Mouse (Mus musculus) bone marrow macrophage, adult 2 months (primary cell): ENCODE measurements around the gene Ccm2.

ENCODE experiments used
- CTCF ChIP-seq: IDR thresholded peaks from 2 replicates; pipeline ENCODE4 v1.5.1; 2012; ENCODE audit warnings: low read depth, mild to moderate bottlenecking, low read length, moderate library complexity
- POLR2A ChIP-seq: IDR thresholded peaks from 2 replicates; pipeline ENCODE4 v1.6.1; 2012; ENCODE audit warnings: mild to moderate bottlenecking, low read depth, low read length, borderline replicate concordance

DNA sequence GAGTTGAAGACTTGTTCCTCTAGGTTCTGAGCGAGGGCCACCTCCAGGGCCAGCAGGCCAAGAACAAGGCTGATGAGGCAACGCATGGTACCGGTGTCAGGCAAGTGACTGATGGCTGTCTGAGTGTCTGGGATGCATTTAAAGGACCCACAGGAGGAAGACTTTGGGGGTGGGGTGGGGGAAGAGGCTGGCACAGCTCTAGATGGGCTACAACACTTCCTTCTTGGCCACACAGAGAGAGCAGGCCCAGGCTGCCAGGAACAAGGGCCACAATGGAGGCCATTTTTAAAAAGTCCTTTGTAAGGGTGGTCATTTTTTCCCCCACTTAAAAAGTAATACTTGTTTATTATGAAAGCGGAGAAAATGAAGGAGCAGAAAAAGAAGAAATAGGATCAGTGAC, 91.8 kb downstream of the Ccm2 start, which contains the start of gene Wap:
- TF ChIP-seq CTCF (no peak), POLR2A (no peak)
